Mouse (Mus musculus): ENCODE data around the gene Atn1.

GRCm38 (mm10) chr6:124770511-124770910 lies 14.2 kb upstream of the Atn1 start:
- TF ChIP-seq CTCF (IDR thresholded peaks at IDR 0.05; ENCODE audit: low read depth, low read length) (no peak), GATA1 (IDR thresholded peaks at IDR 0.05; ENCODE audit: borderline replicate concordance, low read length) (no peak), POLR2AphosphoS5 (IDR thresholded peaks at IDR 0.05; ENCODE audit: insufficient replicate concordance, low read depth, low read length) (no peak), TAL1 (conservative IDR thresholded peaks at IDR 0.05; ENCODE audit: low read depth, low read length) (no peak)

All from G1E (cell line).